Mouse (Mus musculus): ENCODE data around the gene Pdzrn3.

Gene Pdzrn3

GRCm38 (mm10) chr6:101377167-101377934, at the start of gene Pdzrn3:
TSS of gene Pdzrn3 (minus strand) at chr6:101377897.
- in situ Hi-C loops (cut with MboI, MseI), result no loop called here

GRCm38 (mm10) chr6:101427296-101427695, 49.6 kb upstream of the Pdzrn3 start:
- in situ Hi-C loops (cut with MboI, MseI), result no loop called here

- in situ Hi-C loops (cut with MboI, MseI), result no loop called here
Observed at GRCm38 (mm10) chr6:101426301-101426700, 48.6 kb upstream of the Pdzrn3 start.

- in situ Hi-C loops (cut with MboI, MseI), result no loop called here
Observed at GRCm38 (mm10) chr6:101422084-101422954, 44.6 kb upstream of the Pdzrn3 start.

- in situ Hi-C loops (cut with MboI, MseI), result no loop called here
Observed at GRCm38 (mm10) chr6:101418213-101418612, 40.5 kb upstream of the Pdzrn3 start.

- in situ Hi-C loops (cut with MboI, MseI), result loop anchor here (5.0 kb wide), 1 partner anchor 41 kb away; no protein-coding TSS in a partner anchor
Observed at GRCm38 (mm10) chr6:101411701-101412100, 34.0 kb upstream of the Pdzrn3 start.

GRCm38 (mm10) chr6:101411064-101411463, 33.4 kb upstream of the Pdzrn3 start:
- in situ Hi-C loops (cut with MboI, MseI), result loop anchor here (5.0 kb wide), 1 partner anchor 41 kb away; no protein-coding TSS in a partner anchor

GRCm38 (mm10) chr6:101396711-101397110, 19.0 kb upstream of the Pdzrn3 start:
- in situ Hi-C loops (cut with MboI, MseI), result loop anchor here (10.0 kb wide), 1 partner anchor 1332 kb away; no protein-coding TSS in a partner anchor

- in situ Hi-C loops (cut with MboI, MseI), result loop anchor here (10.0 kb wide), 1 partner anchor 1331 kb away; no protein-coding TSS in a partner anchor
Observed at GRCm38 (mm10) chr6:101395908-101396307, 18.2 kb upstream of the Pdzrn3 start.

GRCm38 (mm10) chr6:101392801-101393117, 15.1 kb upstream of the Pdzrn3 start:
- in situ Hi-C loops (cut with MboI, MseI), result loop anchor here (10.0 kb wide), 1 partner anchor 1328 kb away; no protein-coding TSS in a partner anchor

- in situ Hi-C loops (cut with MboI, MseI), result loop anchor here (10.0 kb wide), 1 partner anchor 1327 kb away; no protein-coding TSS in a partner anchor
Observed at GRCm38 (mm10) chr6:101392107-101392800, 14.6 kb upstream of the Pdzrn3 start.

- in situ Hi-C loops (cut with MboI, MseI), result no loop called here
Observed at GRCm38 (mm10) chr6:101385490-101385889, 7.8 kb upstream of the Pdzrn3 start.

GRCm38 (mm10) chr6:101384958-101385357, 7.3 kb upstream of the Pdzrn3 start:
- in situ Hi-C loops (cut with MboI, MseI), result no loop called here

- in situ Hi-C loops (cut with MboI, MseI), result no loop called here
Observed at GRCm38 (mm10) chr6:101384476-101384875, 6.8 kb upstream of the Pdzrn3 start.

GRCm38 (mm10) chr6:101382891-101383290, 5.2 kb upstream of the Pdzrn3 start:
- in situ Hi-C loops (cut with MboI, MseI), result no loop called here

GRCm38 (mm10) chr6:101379546-101379945, 1.8 kb upstream of the Pdzrn3 start:
- in situ Hi-C loops (cut with MboI, MseI), result no loop called here

GRCm38 (mm10) chr6:101377935-101378609, 375 bp upstream of the Pdzrn3 start:
- in situ Hi-C loops (cut with MboI, MseI), result no loop called here

- in situ Hi-C loops (cut with MboI, MseI), result no loop called here
Observed at GRCm38 (mm10) chr6:101376511-101377166, 1.1 kb downstream of the Pdzrn3 start.

GRCm38 (mm10) chr6:101376049-101376448, 1.6 kb downstream of the Pdzrn3 start:
- in situ Hi-C loops (cut with MboI, MseI), result no loop called here

- in situ Hi-C loops (cut with MboI, MseI), result no loop called here
Observed at GRCm38 (mm10) chr6:101374721-101375120, 3.0 kb downstream of the Pdzrn3 start.

GRCm38 (mm10) chr6:101374186-101374585, 3.5 kb downstream of the Pdzrn3 start:
- in situ Hi-C loops (cut with MboI, MseI), result no loop called here
